Mouse (Mus musculus): ENCODE results near the gene Tgfbi. TPM values are rescaled to one million over a fixed set of nuclear protein-coding genes. Genes with fewer than 3 reads are reported as not detected.

Gene Tgfbi
- polyA plus RNA-seq, 1 experiment from 2014 or later, result 408 TPM

- Histone ChIP-seq H3K27ac (ENCODE audit: low read length) (no peak overlapping the region), H3K36me3 (ENCODE audit: insufficient read depth, low read length) (no peaks in the 10 kb centered on the region), H3K4me3 (ENCODE audit: low read depth, low read length) (0 out of 2 replicates have a peak overlapping the region, but pooled peaks have one; percentile 46), H3K27me3 (replicated peaks; ENCODE audit: insufficient read depth, low read length) (no peaks in the 10 kb centered on the region), H3K9me3 (ENCODE audit: low read length) (no peaks in the 10 kb centered on the region), H3K4me1 (ENCODE audit: insufficient read depth, low read depth, low read length) (peaks cover 33% of the 10 kb centered on the region), H3K4me2 (replicated peaks; ENCODE audit: low read depth, low read length) (peak overlapping the region; percentile 89; the same call in 1 of the 2 replicates), H3K9ac (replicated peaks; ENCODE audit: low read depth) (no peak overlapping the region)
- no peak for TF ChIP-seq EP300 (IDR thresholded peaks at IDR 0.05)
- TF ChIP-seq CTCF (IDR thresholded peaks at IDR 0.05), result no peak
- WGBS, result 77% methylated on average over 4 of the region's 4 CpGs
- no peak for ATAC-seq
- DNase-seq (ENCODE audit: low spot score), result no peak
Measured at GRCm38 (mm10) chr13:56611129-56611528, 1.8 kb downstream of the Tgfbi start.

DNA sequence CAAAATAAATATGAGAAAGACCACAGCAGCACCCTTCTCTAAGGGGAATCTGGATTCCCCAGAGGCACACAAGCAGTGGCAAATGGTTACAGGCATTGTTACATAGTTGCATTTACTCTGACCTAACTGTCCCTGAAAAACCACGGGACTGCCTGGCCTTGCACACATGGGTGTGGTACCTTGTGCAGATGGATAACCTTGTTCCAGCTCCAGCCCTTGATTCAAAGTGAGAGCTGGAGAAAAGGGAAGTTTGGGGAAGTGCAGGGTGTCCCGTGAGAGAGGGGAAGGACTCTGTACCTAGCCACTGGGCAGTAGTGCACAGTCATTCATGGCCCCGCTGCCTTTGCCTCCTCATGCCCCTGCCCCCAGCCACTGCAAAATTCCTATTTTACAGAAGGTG, 2.4 kb downstream of the Tgfbi start:
- 52% methylated on average over 3 of the region's 3 CpGs for WGBS
- H3K36me3 ChIP-seq (ENCODE audit: insufficient read depth, low read length), result no peaks in the 10 kb centered on the region
- 0 out of 2 replicates have a peak overlapping the region, but pooled peaks have one; percentile 2 for H3K4me3 ChIP-seq (ENCODE audit: low read depth, low read length)
- no peaks in the 10 kb centered on the region for H3K9me3 ChIP-seq (ENCODE audit: low read length)
- ATAC-seq, result no peak
- H3K4me2 ChIP-seq (replicated peaks; ENCODE audit: low read depth, low read length), result peak overlapping the region; percentile 33; the same call in 1 of the 2 replicates
- DNase-seq (ENCODE audit: low spot score), result no peak
- H3K27me3 ChIP-seq (replicated peaks; ENCODE audit: insufficient read depth, low read length), result no peaks in the 10 kb centered on the region
- no peak overlapping the region for H3K27ac ChIP-seq (ENCODE audit: low read length)
- H3K4me1 ChIP-seq (ENCODE audit: insufficient read depth, low read depth, low read length), result peaks cover 33% of the 10 kb centered on the region
- H3K9ac ChIP-seq (replicated peaks; ENCODE audit: low read depth), result no peak overlapping the region
- no peak for TF ChIP-seq CTCF (IDR thresholded peaks at IDR 0.05)
- TF ChIP-seq EP300 (IDR thresholded peaks at IDR 0.05), result no peak

DNA sequence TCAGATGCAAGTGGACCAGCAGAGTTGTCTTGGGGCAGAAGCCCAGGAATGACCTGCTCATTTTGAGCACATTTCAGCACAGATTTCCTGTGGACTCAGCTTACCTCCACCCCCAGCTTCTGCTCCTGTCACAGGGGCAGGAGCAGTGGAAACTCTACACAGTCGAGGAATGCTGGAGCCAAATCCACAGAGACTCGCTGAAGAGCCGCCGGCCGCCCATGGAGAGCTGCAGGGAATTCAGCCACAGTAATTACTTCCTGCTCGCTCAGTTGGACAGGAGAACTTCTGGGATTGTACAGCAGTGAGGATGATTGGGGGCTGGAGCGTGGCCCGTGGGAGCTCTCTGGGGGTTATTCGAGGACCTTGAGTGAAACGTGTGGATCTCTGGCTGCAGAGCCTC, 3.0 kb downstream of the Tgfbi start:
- Histone ChIP-seq H3K36me3 (ENCODE audit: insufficient read depth, low read length) (no peaks in the 10 kb centered on the region), H3K27ac (ENCODE audit: low read length) (no peak overlapping the region), H3K4me2 (replicated peaks; ENCODE audit: low read depth, low read length) (peak overlapping the region; percentile 33; the same call in 1 of the 2 replicates), H3K4me3 (ENCODE audit: low read depth, low read length) (0 out of 2 replicates have a peak overlapping the region, but pooled peaks have one; percentile 2), H3K4me1 (ENCODE audit: insufficient read depth, low read depth, low read length) (peaks cover 33% of the 10 kb centered on the region), H3K9ac (replicated peaks; ENCODE audit: low read depth) (no peak overlapping the region), H3K27me3 (replicated peaks; ENCODE audit: insufficient read depth, low read length) (no peaks in the 10 kb centered on the region), H3K9me3 (ENCODE audit: low read length) (no peaks in the 10 kb centered on the region)
- no peak for TF ChIP-seq CTCF (IDR thresholded peaks at IDR 0.05)
- TF ChIP-seq EP300 (IDR thresholded peaks at IDR 0.05), result no peak
- ATAC-seq (no peak), DNase-seq (ENCODE audit: low spot score) (no peak)
- 7% methylated on average over 10 of the region's 10 CpGs for WGBS

- peak overlapping the region; percentile 33 for H3K4me2 ChIP-seq (replicated peaks; ENCODE audit: low read depth, low read length)
- 18% methylated on average over 9 of the region's 9 CpGs for WGBS
- no peak overlapping the region for H3K9ac ChIP-seq (replicated peaks; ENCODE audit: low read depth)
- H3K9me3 ChIP-seq (ENCODE audit: low read length), result no peaks in the 10 kb centered on the region
- TF ChIP-seq CTCF (IDR thresholded peaks at IDR 0.05) (no peak), EP300 (IDR thresholded peaks at IDR 0.05) (no peak)
- H3K36me3 ChIP-seq (ENCODE audit: insufficient read depth, low read length), result no peaks in the 10 kb centered on the region
- DNase-seq (ENCODE audit: low spot score) (peak; percentile 36), ATAC-seq (peak; percentile 42)
- no peaks in the 10 kb centered on the region for H3K27me3 ChIP-seq (replicated peaks; ENCODE audit: insufficient read depth, low read length)
- H3K27ac ChIP-seq (ENCODE audit: low read length), result peak overlapping the region; percentile 59; the same call in 1 of the 2 replicates
- H3K4me1 ChIP-seq (ENCODE audit: insufficient read depth, low read depth, low read length), result peaks cover 33% of the 10 kb centered on the region
- H3K4me3 ChIP-seq (ENCODE audit: low read depth, low read length), result peak overlapping the region; percentile 2; the same call in 1 of the 2 replicates
Measured at GRCm38 (mm10) chr13:56613366-56613998, 4.2 kb downstream of the Tgfbi start.

DNA sequence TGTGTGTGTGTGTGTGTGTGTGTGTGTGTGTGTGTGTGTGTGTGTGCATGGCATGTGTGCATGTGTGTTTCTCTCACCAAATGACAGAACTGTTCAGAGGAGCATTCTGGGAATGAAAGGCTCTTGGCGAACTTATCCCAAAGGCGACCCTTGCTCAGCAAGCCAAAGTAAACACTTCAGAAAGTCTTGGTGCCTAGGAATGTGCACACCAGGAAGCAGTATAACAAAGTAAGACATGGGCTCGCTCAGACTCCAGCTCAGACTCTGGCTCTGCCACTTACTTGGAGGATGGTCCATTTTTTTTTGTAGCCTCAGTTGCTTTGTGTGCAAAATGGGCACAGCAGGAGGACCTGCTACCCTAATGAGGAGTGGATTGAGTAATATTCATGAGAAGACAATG, 5.4 kb downstream of the Tgfbi start:
- H3K4me2 ChIP-seq (replicated peaks; ENCODE audit: low read depth, low read length), result no peak overlapping the region
- H3K36me3 ChIP-seq (ENCODE audit: insufficient read depth, low read length), result no peaks in the 10 kb centered on the region
- 34% methylated on average over 3 of the region's 3 CpGs for WGBS
- H3K4me3 ChIP-seq (ENCODE audit: low read depth, low read length), result no peak overlapping the region
- TF ChIP-seq EP300 (IDR thresholded peaks at IDR 0.05), result no peak
- no peak for TF ChIP-seq CTCF (IDR thresholded peaks at IDR 0.05)
- no peaks in the 10 kb centered on the region for H3K27me3 ChIP-seq (replicated peaks; ENCODE audit: insufficient read depth, low read length)
- no peak overlapping the region for H3K27ac ChIP-seq (ENCODE audit: low read length)
- ATAC-seq (no peak), DNase-seq (ENCODE audit: low spot score) (no peak)
- no peaks in the 10 kb centered on the region for H3K9me3 ChIP-seq (ENCODE audit: low read length)
- H3K4me1 ChIP-seq (ENCODE audit: insufficient read depth, low read depth, low read length), result peaks cover 29% of the 10 kb centered on the region
- no peak overlapping the region for H3K9ac ChIP-seq (replicated peaks; ENCODE audit: low read depth)

DNA sequence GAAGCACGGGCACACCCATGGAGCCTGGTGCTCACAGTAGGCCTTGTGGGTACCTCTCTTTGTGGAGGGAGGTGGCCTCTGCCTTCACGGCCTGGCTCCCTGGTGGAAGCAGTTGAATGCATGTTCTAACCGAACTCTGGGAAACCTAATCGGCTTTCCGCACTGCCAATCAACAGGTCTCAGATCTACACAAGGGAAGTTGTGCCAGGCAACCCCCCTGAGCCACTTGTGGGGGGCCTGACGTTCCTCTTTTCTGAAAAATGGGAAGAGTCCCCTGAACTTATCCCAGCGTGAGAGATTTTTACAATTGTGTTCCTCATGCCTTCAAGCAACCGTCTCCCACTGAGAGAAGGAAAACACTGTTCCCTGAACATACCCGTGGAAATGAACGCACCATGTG, 5.9 kb downstream of the Tgfbi start:
- H3K4me1 ChIP-seq (ENCODE audit: insufficient read depth, low read depth, low read length), result peaks cover 25% of the 10 kb centered on the region; the same call in 1 of the 2 replicates
- no peak overlapping the region for H3K27ac ChIP-seq (ENCODE audit: low read length)
- DNase-seq (ENCODE audit: low spot score) (no peak), ATAC-seq (no peak)
- H3K9ac ChIP-seq (replicated peaks; ENCODE audit: low read depth), result no peak overlapping the region
- no peak overlapping the region for H3K4me2 ChIP-seq (replicated peaks; ENCODE audit: low read depth, low read length)
- no peak overlapping the region for H3K4me3 ChIP-seq (ENCODE audit: low read depth, low read length)
- TF ChIP-seq EP300 (IDR thresholded peaks at IDR 0.05) (no peak), CTCF (IDR thresholded peaks at IDR 0.05) (no peak)
- no peaks in the 10 kb centered on the region for H3K27me3 ChIP-seq (replicated peaks; ENCODE audit: insufficient read depth, low read length)
- WGBS, result 81% methylated on average over 10 of the region's 10 CpGs
- no peaks in the 10 kb centered on the region for H3K36me3 ChIP-seq (ENCODE audit: insufficient read depth, low read length)
- H3K9me3 ChIP-seq (ENCODE audit: low read length), result no peaks in the 10 kb centered on the region
